Mouse (Mus musculus): ENCODE data around the gene Zfand2a.

GRCm38 (mm10) chr5:139427001-139427400 is 57.3 kb downstream of the Zfand2a start:
- TF ChIP-seq CTCF (IDR thresholded peaks at IDR 0.05; ENCODE audit: low read depth, low read length): no peak
- TF ChIP-seq TAL1 (conservative IDR thresholded peaks at IDR 0.05; ENCODE audit: low read depth, low read length): no peak
- no peak for TF ChIP-seq POLR2AphosphoS5 (IDR thresholded peaks at IDR 0.05; ENCODE audit: insufficient replicate concordance, low read depth, low read length)
- TF ChIP-seq GATA2 (IDR thresholded peaks at IDR 0.05; ENCODE audit: borderline replicate concordance, low read depth, low read length): no peak
